Mouse (Mus musculus) heart, postnatal 14 days (tissue): ENCODE data around the gene Hdc. TPM values are rescaled to one million over a fixed set of nuclear protein-coding genes. Genes with fewer than 3 reads are reported as not detected.
A peak's percentile ranks its signal among the peaks of the same experiment; 100 is the strongest.

Experiments used
- DNase-seq, 2 experiments: peaks; one replicate each; pipeline ENCODE4 v3.0.0; 2021 to 2022
- intact Hi-C: fragments of 180-260 bp; cut with DNase I; formaldehyde crosslinking; loops from one replicate; pipeline ENCODE4 v1.15.1; 2025
- total RNA-seq, 2 experiments: library from RNA; stranded (reverse); gene quantifications; 2 replicates each; pipeline ENCODE4 v1.2.3; 2021

Gene Hdc
- total RNA-seq, 2 experiments from 2014 or later, result 2.6 to 3.2 TPM

GRCm38 (mm10) chr2:126606061-126606687, 12.9 kb downstream of the Hdc start:
- peak in 1 of 2 experiments; percentile 11 for DNase-seq

GRCm38 (mm10) chr2:126601918-126602600, 17.0 kb downstream of the Hdc start:
- intact Hi-C loops, result loop anchor here (5.0 kb wide), 1 partner anchor 45 kb away; no protein-coding TSS in a partner anchor
- no peak for DNase-seq

More at GRCm38 (mm10) chr2:126606061-126606687, 12.9 kb downstream of the Hdc start:
- intact Hi-C loops, result no loop called here

GRCm38 (mm10) chr2:126600533-126600932, 18.6 kb downstream of the Hdc start:
- no peak for DNase-seq
- intact Hi-C loops, result loop anchor here (1.0 to 5.0 kb wide), 2 partner anchors 47 to 107 kb away; partner anchors contain the start of gene Usp8

- intact Hi-C loops, result loop anchor here (2.0 kb wide), 1 partner anchor 184 kb away; the partner anchor contains the start of gene Usp50
- DNase-seq, result peak in 1 of 2 experiments; percentile 11
Measured at GRCm38 (mm10) chr2:126599005-126599404, 20.1 kb downstream of the Hdc start.

- intact Hi-C loops, result loop anchor here (2.0 kb wide), 1 partner anchor 184 kb away; the partner anchor contains the start of gene Usp50
- DNase-seq, result no peak
Measured at GRCm38 (mm10) chr2:126598359-126598758, 20.7 kb downstream of the Hdc start.

GRCm38 (mm10) chr2:126597279-126598241, 21.5 kb downstream of the Hdc start:
- DNase-seq, result no peak
- intact Hi-C loops, result loop anchor here (2.0 kb wide), 1 partner anchor 185 kb away; the partner anchor contains the start of gene Usp50

GRCm38 (mm10) chr2:126596347-126597072, 22.6 kb downstream of the Hdc start:
- intact Hi-C loops, result no loop called here
- DNase-seq, result no peak

- intact Hi-C loops, result loop anchor here (2.0 to 5.0 kb wide), 2 partner anchors 71 to 413 kb away; partner anchors contain the start of gene Ap4e1
- peak; percentile 80 to 84 for DNase-seq
Measured at GRCm38 (mm10) chr2:126593831-126594610, 25.1 kb downstream of the Hdc start.

- no peak for DNase-seq
- intact Hi-C loops, result loop anchor here (5.0 kb wide), 1 partner anchor 416 kb away; the partner anchor contains the start of gene Ap4e1
Measured at GRCm38 (mm10) chr2:126591304-126591703, 27.8 kb downstream of the Hdc start.

- intact Hi-C loops, result no loop called here
Measured at GRCm38 (mm10) chr2:126587468-126587867, 31.6 kb downstream of the Hdc start.

GRCm38 (mm10) chr2:126584621-126585369, 34.3 kb downstream of the Hdc start:
- intact Hi-C loops, result no loop called here
- no peak for DNase-seq

More at GRCm38 (mm10) chr2:126587468-126587867, 31.6 kb downstream of the Hdc start:
- DNase-seq, result no peak

- no peak for DNase-seq
- intact Hi-C loops, result no loop called here
Measured at GRCm38 (mm10) chr2:126583960-126584359, 35.1 kb downstream of the Hdc start.

- intact Hi-C loops, result no loop called here
- DNase-seq, result no peak
Measured at GRCm38 (mm10) chr2:126579282-126579681, 39.8 kb downstream of the Hdc start.

- intact Hi-C loops, result no loop called here
- DNase-seq, result no peak
Measured at GRCm38 (mm10) chr2:126577362-126577761, 41.7 kb downstream of the Hdc start.

- intact Hi-C loops, result no loop called here
- no peak for DNase-seq
Measured at GRCm38 (mm10) chr2:126575391-126576176, 43.5 kb downstream of the Hdc start.

- intact Hi-C loops, result no loop called here
- no peak for DNase-seq
Measured at GRCm38 (mm10) chr2:126572747-126573146, 46.4 kb downstream of the Hdc start.

GRCm38 (mm10) chr2:126572163-126572562, 46.9 kb downstream of the Hdc start:
- intact Hi-C loops, result no loop called here
- DNase-seq, result no peak
